Mouse (Mus musculus) cerebellum, adult 2 months (tissue): ENCODE measurements around the gene Tmem115.

Experiments
- CTCF ChIP-seq: fragments of 200-500 bp; IDR thresholded peaks from 2 replicates; pipeline ENCODE4 v1.5.1; 2011; ENCODE audit warnings: low read depth, mild to moderate bottlenecking, control low read depth, low read length, moderate library complexity, borderline replicate concordance; ENCODE audit not compliant: insufficient read depth
- POLR2A ChIP-seq: fragments of 200-500 bp; IDR thresholded peaks from 2 replicates; pipeline ENCODE4 v1.6.1; 2011; ENCODE audit warnings: low read length, control low read depth, borderline replicate concordance; ENCODE audit not compliant: insufficient read depth

DNA sequence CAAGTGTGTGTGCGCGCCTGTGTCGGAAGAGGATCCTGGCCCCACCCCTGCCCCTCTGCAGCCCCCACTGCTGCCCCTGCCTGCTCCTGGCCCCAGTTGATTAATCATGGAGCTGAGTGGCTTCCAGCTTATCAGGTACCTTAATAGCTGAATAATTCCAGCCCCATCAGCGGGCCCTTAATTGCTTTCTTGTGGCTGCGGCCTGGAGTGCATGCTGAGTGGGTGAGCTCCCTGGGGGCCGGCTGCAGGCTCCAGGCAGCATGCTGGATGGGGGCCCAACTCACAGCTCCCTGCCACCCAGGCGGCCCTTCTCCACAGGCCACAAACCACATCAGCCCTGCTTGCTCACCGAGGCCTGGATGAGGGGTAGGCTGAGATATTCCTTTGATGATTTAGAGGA is 22.3 kb upstream of the Tmem115 start:
- TF ChIP-seq CTCF (no peak), POLR2A (no peak)
